Comparison of ENCODE assay signal across 13 mouse cellular contexts in the genomic region with DNA sequence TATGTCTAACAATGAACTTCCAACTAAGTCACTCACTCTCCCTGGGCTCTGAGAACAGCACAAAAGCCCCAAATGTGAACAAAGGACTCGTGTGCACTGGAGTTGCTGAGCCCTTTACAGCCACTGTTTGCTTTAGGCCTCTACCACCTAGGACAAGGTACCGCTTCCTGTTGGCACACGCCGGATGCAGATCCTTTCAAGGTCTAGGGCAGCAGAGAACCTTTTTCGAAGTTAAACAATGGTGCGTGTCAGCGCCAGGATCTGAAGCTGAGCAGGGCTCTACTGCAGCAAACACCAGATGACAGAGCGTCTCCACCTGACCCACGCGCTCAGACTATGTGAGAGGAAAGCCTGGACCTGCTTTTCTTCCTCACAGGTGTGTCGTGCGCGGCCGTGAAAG.
DNase-seq lines count a peak whose midpoint lies in the region; ATAC-seq and TF ChIP-seq lines count a peak whose summit lies in the region.
"Had no signal": no experiment of that assay in that cellular context is flagged by ENCODE, and none has a peak within 500 bp of the region (broad histone marks: within the 10 kb centered on the region; RNA-seq: fewer than 3 reads in every experiment).

No protein-coding gene starts in this region.

- H3K9me3 ChIP-seq in heart, postnatal 0 days (replicated peaks; ENCODE audit: control insufficient read depth, low read length), result no peaks in the 10 kb centered on the region
- H3K9me3 ChIP-seq in stomach, embryonic 14.5 days (ENCODE audit: control insufficient read depth, low read depth, low read length), result no peaks in the 10 kb centered on the region
- no peaks in the 10 kb centered on the region for H3K9me3 ChIP-seq in liver, embryonic 11.5 days (ENCODE audit: control insufficient read depth, low read length)

- TF ChIP-seq CTCF in heart, postnatal 0 days (IDR thresholded peaks at IDR 0.05; ENCODE audit: low read depth), result no peak

- no peak for TF ChIP-seq EP300 in heart, postnatal 0 days (IDR thresholded peaks at IDR 0.05; ENCODE audit: low read depth)

- peaks cover 5% of the 10 kb centered on the region for H3K4me1 ChIP-seq in heart, postnatal 0 days (ENCODE audit: control insufficient read depth, insufficient read depth)
- H3K4me1 ChIP-seq in stomach, embryonic 14.5 days (ENCODE audit: control insufficient read depth, insufficient read depth, low read length), result no peaks in the 10 kb centered on the region
- H3K4me1 ChIP-seq in liver, embryonic 11.5 days (replicated peaks; ENCODE audit: control insufficient read depth, insufficient read depth, low read length), result no peaks in the 10 kb centered on the region

- no peak for ATAC-seq in heart, postnatal 0 days (ENCODE audit: insufficient read depth, low read depth)
- peak; percentile 57; the same call in 1 of the 2 replicates for ATAC-seq in stomach, embryonic 14.5 days (ENCODE audit: insufficient number of reproducible peaks, insufficient read depth, low FRiP score, low read depth)
- ATAC-seq in megakaryocyte progenitor cell, adult 5-6 weeks (replicated peaks; ENCODE audit: poor library complexity), result no peak
- no peak for ATAC-seq in liver, embryonic 11.5 days (replicated peaks; ENCODE audit: low FRiP score)
- ATAC-seq: forebrain, postnatal 0 days; hindbrain, embryonic 16.5 days had no signal

- H3K9ac ChIP-seq in heart, postnatal 0 days (replicated peaks; ENCODE audit: low read depth, low read length), result no peak overlapping the region
- no peak overlapping the region for H3K9ac ChIP-seq in stomach, embryonic 14.5 days (replicated peaks; ENCODE audit: low read depth, low read length)
- no peak overlapping the region for H3K9ac ChIP-seq in liver, embryonic 11.5 days (ENCODE audit: low read depth, low read length)
- H3K9ac ChIP-seq: forebrain, postnatal 0 days had no signal

- no peak overlapping the region for H3K4me3 ChIP-seq in heart, postnatal 0 days (ENCODE audit: low read depth, low read length)
- no peak overlapping the region for H3K4me3 ChIP-seq in stomach, embryonic 14.5 days (ENCODE audit: low read depth, low read length)
- H3K4me3 ChIP-seq in liver, embryonic 11.5 days (ENCODE audit: low read depth, low read length), result no peak overlapping the region

- 0 out of 2 replicates have a peak overlapping the region, but pooled peaks have one; percentile 5 for H3K27ac ChIP-seq in heart, postnatal 0 days (ENCODE audit: low read depth)
- no peak overlapping the region for H3K27ac ChIP-seq in stomach, embryonic 14.5 days (ENCODE audit: low read length)
- H3K27ac ChIP-seq in liver, embryonic 11.5 days (ENCODE audit: low read depth, low read length), result no peak overlapping the region

- no peak for DNase-seq in heart, postnatal 0 days (ENCODE audit: low spot score)
- no peak for DNase-seq in heart, postnatal 14 days
- peak; percentile 31 for DNase-seq in urinary bladder, postnatal 14 days (ENCODE audit: low spot score)
- no peak for DNase-seq in urinary bladder, postnatal 25 days (ENCODE audit: low spot score)
- DNase-seq in left cerebral cortex, adult 9 months (ENCODE audit: low spot score in 2 of 2), result no peak
- no peak for DNase-seq in liver, embryonic 11.5 days (ENCODE audit: low spot score)
- DNase-seq: cerebellum, postnatal 10 days; forebrain, postnatal 0 days; kidney, postnatal 25 days had no signal

- 77% methylated on average over 14 of the region's 14 CpGs for WGBS in heart, postnatal 0 days
- WGBS in stomach, embryonic 14.5 days, result 70% methylated on average over 14 of the region's 14 CpGs
- WGBS in liver, embryonic 11.5 days, result 83% methylated on average over 14 of the region's 14 CpGs

- H3K36me3 ChIP-seq in heart, postnatal 0 days (replicated peaks; ENCODE audit: control insufficient read depth, insufficient read depth, low read length), result no peaks in the 10 kb centered on the region
- no peaks in the 10 kb centered on the region for H3K36me3 ChIP-seq in stomach, embryonic 14.5 days (ENCODE audit: control insufficient read depth, insufficient read depth, low read length)
- H3K36me3 ChIP-seq in liver, embryonic 11.5 days (ENCODE audit: control insufficient read depth, insufficient read depth, low read length), result no peaks in the 10 kb centered on the region

- H3K27me3 ChIP-seq in heart, postnatal 0 days (ENCODE audit: control insufficient read depth, insufficient read depth, low read length), result no peaks in the 10 kb centered on the region
- no peaks in the 10 kb centered on the region for H3K27me3 ChIP-seq in stomach, embryonic 14.5 days (ENCODE audit: control insufficient read depth, insufficient read depth, low read length)
- H3K27me3 ChIP-seq in liver, embryonic 11.5 days (replicated peaks; ENCODE audit: control insufficient read depth, insufficient read depth, low read length), result peaks cover 7% of the 10 kb centered on the region
- H3K27me3 ChIP-seq: CH12.LX had no signal

- H3K4me2 ChIP-seq in heart, postnatal 0 days (ENCODE audit: low read depth, low read length), result no peak overlapping the region
- H3K4me2 ChIP-seq in stomach, embryonic 14.5 days (replicated peaks; ENCODE audit: low read depth, low read length), result no peak overlapping the region
- H3K4me2 ChIP-seq in liver, embryonic 11.5 days, result no peak overlapping the region

- intact Hi-C loops in heart, postnatal 14 days (cut with DNase I), result loop anchor here (5.0 kb wide), 1 partner anchor 206 kb away; a partner anchor contains a TSS
